Mouse (Mus musculus) cortical plate, adult 2 months (tissue): ENCODE measurements around the gene Acsm3.

Source experiments
- CTCF ChIP-seq: fragments of 200-500 bp; IDR thresholded peaks from 2 replicates; pipeline ENCODE4 v1.5.1; 2011; ENCODE audit warnings: mild to moderate bottlenecking, control low read depth, low read length; ENCODE audit not compliant: insufficient read depth; ENCODE audit errors: extremely low read depth
- POLR2A ChIP-seq: fragments of 200-500 bp; IDR thresholded peaks from 2 replicates; pipeline ENCODE4 v1.6.1; 2011; ENCODE audit warnings: mild to moderate bottlenecking, low read length, control low read depth; ENCODE audit not compliant: insufficient read depth; ENCODE audit errors: extremely low read depth

DNA sequence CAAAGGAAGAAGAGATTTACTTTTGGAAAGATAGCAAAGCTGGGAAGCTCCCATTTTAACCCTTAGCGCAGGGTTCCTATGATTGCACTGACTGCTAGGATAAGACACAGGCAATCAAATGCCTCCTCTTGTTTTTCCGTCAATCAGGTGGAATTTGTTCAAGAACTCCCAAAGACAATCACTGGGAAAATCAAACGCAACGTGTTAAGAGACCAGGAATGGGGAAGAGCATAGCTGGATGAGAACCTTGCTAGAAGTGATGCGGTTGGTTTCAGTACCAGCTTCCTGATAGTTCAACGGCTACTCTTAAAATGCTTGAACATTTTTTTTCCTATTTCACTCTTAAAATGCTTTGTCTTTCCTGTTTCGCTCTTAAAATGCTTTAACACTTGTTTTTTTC is 46.6 kb upstream of the Acsm3 start:
- no peak for TF ChIP-seq CTCF
- TF ChIP-seq POLR2A = no peak
